Mouse (Mus musculus) heart, embryonic 10.5 days (tissue): ENCODE results near the gene Eml1. TPM values are rescaled to one million over a fixed set of nuclear protein-coding genes. Genes with fewer than 3 reads are reported as not detected.

Experiments
- DNase-seq: peaks from one replicate; pipeline ENCODE4 v3.0.0-alpha.2; 2017; ENCODE audit warnings: low spot score
- H3K27ac ChIP-seq: fragments of 300-500 bp; sonication (generic); 2 replicates; pipeline ENCODE4 v1.5.1; 2016; ENCODE audit warnings: mild to moderate bottlenecking
- H3K27me3 ChIP-seq: fragments of 300-500 bp; sonication (generic); 2 replicates; pipeline ENCODE4 v1.6.1; 2016; ENCODE audit warnings: mild to moderate bottlenecking; ENCODE audit not compliant: poor library complexity, insufficient read depth, severe bottlenecking
- H3K36me3 ChIP-seq: fragments of 300-500 bp; sonication (generic); 2 replicates; pipeline ENCODE4 v1.6.1; 2016; ENCODE audit warnings: mild to moderate bottlenecking, moderate library complexity
- H3K4me1 ChIP-seq: fragments of 300-500 bp; sonication (generic); 2 replicates; pipeline ENCODE4 v1.6.1; 2016; ENCODE audit warnings: mild to moderate bottlenecking
- H3K4me3 ChIP-seq: fragments of 300-500 bp; sonication (generic); 2 replicates; pipeline ENCODE4 v1.5.1; 2016; ENCODE audit warnings: mild to moderate bottlenecking, moderate library complexity
- H3K9me3 ChIP-seq: fragments of 300-500 bp; sonication (generic); 2 replicates; pipeline ENCODE4 v1.6.1; 2016; ENCODE audit warnings: mild to moderate bottlenecking, moderate library complexity
- WGBS: fragments of 180-500 bp; shearing (Covaris S2); methylation state at CpG from one replicate; pipeline ENCODE4 v1.1.7; 2016; 5-methylcytosine and 5-hydroxymethylcytosine counted together
- polyA plus RNA-seq: library from polyadenylated mRNA; unstranded; fragments of >200 nt; fragmentation: Nextera tagmentation; extraction: Ambion mirVana; gene quantifications from 2 replicates; pipeline ENCODE4 v1.2.1, GENCODE M21; 2016

The Eml1 gene
- polyA plus RNA-seq, 1 experiment from 2014 or later: 47.0 TPM

DNA sequence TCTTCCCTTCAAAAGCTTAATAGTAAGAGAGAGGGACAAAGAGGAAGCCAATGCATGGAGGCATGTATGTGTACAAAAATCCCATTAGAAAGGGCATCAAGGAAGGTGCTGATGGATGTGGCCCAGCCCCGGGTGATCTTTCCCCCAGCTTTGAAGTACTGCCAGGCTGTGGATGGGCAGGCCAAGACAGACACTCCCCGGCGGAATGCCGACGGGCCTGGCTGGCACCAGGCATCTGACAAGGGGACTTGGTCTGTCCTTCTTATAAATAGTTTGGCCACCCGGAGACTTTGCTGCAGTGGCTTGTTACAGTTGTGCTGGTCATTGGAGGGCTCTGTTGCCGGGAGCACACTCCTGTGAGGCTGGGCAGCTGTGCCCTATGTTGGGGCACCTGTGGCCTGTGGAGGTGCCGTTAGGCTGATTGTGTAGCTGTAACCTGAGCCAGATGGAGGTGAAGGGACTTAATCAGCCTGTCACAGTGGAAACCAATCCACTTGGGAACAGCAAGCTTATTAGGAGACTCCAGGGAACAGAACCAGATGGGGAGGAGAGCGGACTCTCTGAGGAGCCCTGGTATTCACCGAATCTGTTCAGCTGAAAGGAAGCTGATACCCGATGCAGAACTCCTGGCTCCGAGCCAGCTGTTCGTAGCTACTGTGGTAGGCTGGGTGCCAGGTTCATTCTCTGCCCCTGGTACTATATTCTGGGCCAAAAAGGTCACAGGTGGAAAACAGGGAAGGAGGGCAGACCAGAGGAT, 15.9 kb downstream of the Eml1 start:
- 61% methylated on average over 13 of the region's 13 CpGs for WGBS
- no peaks in the 10 kb centered on the region for H3K27me3 ChIP-seq
- H3K36me3 ChIP-seq: no peaks in the 10 kb centered on the region
- no peak overlapping the region for H3K4me3 ChIP-seq
- no peak overlapping the region for H3K27ac ChIP-seq
- H3K9me3 ChIP-seq: no peaks in the 10 kb centered on the region
- no peak for DNase-seq
- peaks cover 18% of the 10 kb centered on the region for H3K4me1 ChIP-seq

DNA sequence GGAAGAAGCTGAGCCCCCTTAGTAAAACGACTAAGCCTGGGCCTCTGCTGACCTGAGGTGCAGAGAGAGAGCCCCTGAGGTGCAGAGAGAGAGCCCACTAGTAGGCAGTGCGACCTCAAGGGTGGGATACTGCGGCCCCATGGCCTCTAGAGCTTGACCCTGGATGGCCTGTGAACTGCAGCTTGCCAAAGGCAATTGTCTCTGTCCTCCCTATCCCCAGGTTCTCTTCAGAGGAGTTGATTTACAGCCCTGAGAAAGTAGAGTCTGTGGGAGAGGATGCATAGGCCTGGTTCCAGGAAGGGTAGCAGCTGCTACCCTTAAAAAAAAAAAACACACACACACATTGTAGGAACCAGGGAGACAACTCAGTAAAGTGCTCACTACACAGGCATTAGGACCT, 19.0 kb downstream of the Eml1 start:
- no peak for DNase-seq
- WGBS: 54% methylated on average over 3 of the region's 3 CpGs

GRCm38 (mm10) chr12:108392254-108393044, 21.7 kb downstream of the Eml1 start:
- H3K36me3 ChIP-seq: no peaks in the 10 kb centered on the region
- DNase-seq: no peak
- 70% methylated on average over 12 of the region's 12 CpGs for WGBS
- H3K27ac ChIP-seq: peak overlapping the region; percentile 62; the same call in 1 of the 2 replicates
- no peaks in the 10 kb centered on the region for H3K9me3 ChIP-seq
- no peaks in the 10 kb centered on the region; the same call in 1 of the 2 replicates for H3K27me3 ChIP-seq
- H3K4me1 ChIP-seq: peaks cover 19% of the 10 kb centered on the region
- H3K4me3 ChIP-seq: no peak overlapping the region

More for the DNA sequence above, 19.0 kb downstream of the Eml1 start:
- H3K27me3 ChIP-seq: no peaks in the 10 kb centered on the region
- no peaks in the 10 kb centered on the region for H3K9me3 ChIP-seq
- peaks cover 34% of the 10 kb centered on the region for H3K4me1 ChIP-seq
- H3K27ac ChIP-seq: no peak overlapping the region
- H3K36me3 ChIP-seq: no peaks in the 10 kb centered on the region
- no peak overlapping the region for H3K4me3 ChIP-seq

- H3K4me1 ChIP-seq: peaks cover 18% of the 10 kb centered on the region
- peak overlapping the region; percentile 62; the same call in 1 of the 2 replicates for H3K27ac ChIP-seq
- H3K27me3 ChIP-seq: no peaks in the 10 kb centered on the region; the same call in 1 of the 2 replicates
- DNase-seq: no peak
- no peak overlapping the region for H3K4me3 ChIP-seq
- H3K9me3 ChIP-seq: no peaks in the 10 kb centered on the region
- no peaks in the 10 kb centered on the region for H3K36me3 ChIP-seq
- 78% methylated on average over 4 of the region's 4 CpGs for WGBS
Observed at GRCm38 (mm10) chr12:108393082-108393481, 22.3 kb downstream of the Eml1 start.

DNA sequence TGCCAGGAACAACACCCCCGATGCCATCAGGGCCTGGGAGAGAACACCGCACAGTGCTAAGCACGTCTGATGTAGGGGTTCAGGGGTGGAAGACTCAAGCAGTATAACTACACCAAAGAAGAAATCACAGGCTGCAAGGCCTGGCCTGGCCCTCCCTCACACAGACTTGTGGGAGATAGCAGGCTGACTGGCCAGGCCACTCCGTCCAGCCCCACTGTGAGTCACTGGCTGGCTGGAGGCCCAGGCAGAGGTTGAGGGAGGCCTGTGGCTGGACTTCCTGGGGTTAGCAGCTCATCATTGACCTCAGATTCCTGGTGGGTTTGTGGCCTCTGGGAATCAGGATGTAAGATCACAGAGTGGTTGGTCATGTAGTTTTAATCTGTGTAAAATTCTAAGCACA, 22.9 kb downstream of the Eml1 start:
- Histone ChIP-seq H3K4me3 (no peak overlapping the region), H3K27ac (peak overlapping the region; percentile 62; the same call in 1 of the 2 replicates), H3K36me3 (no peaks in the 10 kb centered on the region), H3K4me1 (peaks cover 16% of the 10 kb centered on the region), H3K9me3 (no peaks in the 10 kb centered on the region), H3K27me3 (no peaks in the 10 kb centered on the region; the same call in 1 of the 2 replicates)
- peak; percentile 83 for DNase-seq
- 68% methylated on average over 4 of the region's 4 CpGs for WGBS

GRCm38 (mm10) chr12:108394534-108395284, 24.0 kb downstream of the Eml1 start:
- H3K27me3 ChIP-seq: no peaks in the 10 kb centered on the region; the same call in 1 of the 2 replicates
- no peaks in the 10 kb centered on the region for H3K9me3 ChIP-seq
- peaks cover 16% of the 10 kb centered on the region for H3K4me1 ChIP-seq
- no peak for DNase-seq
- no peak overlapping the region for H3K27ac ChIP-seq
- H3K36me3 ChIP-seq: no peaks in the 10 kb centered on the region
- WGBS: 90% methylated on average over 17 of the region's 17 CpGs
- no peak overlapping the region for H3K4me3 ChIP-seq

DNA sequence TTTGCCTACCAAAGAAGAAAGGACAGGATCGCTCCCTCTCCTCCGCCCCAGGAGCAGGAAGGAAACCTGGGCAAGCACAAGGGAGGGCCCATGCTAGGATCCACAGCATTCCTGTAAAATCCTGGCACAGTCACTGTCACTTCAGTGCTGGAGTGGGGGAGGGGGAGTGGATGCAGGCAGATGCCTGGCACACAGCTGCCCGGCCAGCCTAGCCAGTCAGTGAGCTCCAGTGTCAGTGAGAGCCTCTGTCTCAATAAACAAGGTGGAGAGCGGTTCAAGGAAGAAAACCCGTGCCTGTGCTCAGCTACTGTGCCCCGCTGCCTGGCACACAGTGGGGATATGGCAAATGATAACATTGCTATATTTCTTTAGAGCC, 24.5 kb downstream of the Eml1 start:
- Histone ChIP-seq H3K4me1 (peaks cover 16% of the 10 kb centered on the region), H3K36me3 (no peaks in the 10 kb centered on the region), H3K4me3 (no peak overlapping the region), H3K27ac (peak overlapping the region; percentile 24; the same call in 1 of the 2 replicates), H3K27me3 (no peaks in the 10 kb centered on the region; the same call in 1 of the 2 replicates), H3K9me3 (no peaks in the 10 kb centered on the region)
- 77% methylated on average over 6 of the region's 6 CpGs for WGBS
- no peak for DNase-seq

GRCm38 (mm10) chr12:108396081-108396947, 25.6 kb downstream of the Eml1 start:
- H3K27ac ChIP-seq: no peak overlapping the region
- 74% methylated on average over 11 of the region's 11 CpGs for WGBS
- no peak for DNase-seq
- peaks cover 22% of the 10 kb centered on the region for H3K4me1 ChIP-seq
- H3K36me3 ChIP-seq: no peaks in the 10 kb centered on the region
- no peak overlapping the region for H3K4me3 ChIP-seq
- no peaks in the 10 kb centered on the region; the same call in 1 of the 2 replicates for H3K27me3 ChIP-seq
- no peaks in the 10 kb centered on the region for H3K9me3 ChIP-seq

DNA sequence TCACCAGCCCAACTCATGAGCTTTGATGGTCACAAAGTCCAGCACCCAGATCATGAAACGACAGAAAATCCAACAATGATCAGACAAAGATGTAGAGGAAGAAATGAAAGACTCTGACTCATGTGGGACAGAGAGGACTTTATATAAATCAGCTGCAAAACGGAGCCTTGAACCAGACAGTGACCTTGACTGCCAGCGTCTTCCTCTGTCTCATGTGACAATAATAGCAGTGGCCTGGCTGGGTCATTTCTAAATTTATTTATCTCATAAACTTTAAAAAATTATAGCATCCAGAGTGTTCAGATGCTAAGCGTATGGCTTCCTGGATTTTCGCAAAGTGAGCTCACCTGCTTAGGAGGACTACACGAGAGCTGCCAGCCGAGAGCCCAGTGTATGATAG, 27.9 kb downstream of the Eml1 start:
- Histone ChIP-seq H3K27ac (no peak overlapping the region), H3K27me3 (no peaks in the 10 kb centered on the region; the same call in 1 of the 2 replicates), H3K36me3 (no peaks in the 10 kb centered on the region), H3K4me3 (no peak overlapping the region), H3K9me3 (no peaks in the 10 kb centered on the region), H3K4me1 (peaks cover 12% of the 10 kb centered on the region)
- DNase-seq: no peak
- 82% methylated on average over 7 of the region's 7 CpGs for WGBS

DNA sequence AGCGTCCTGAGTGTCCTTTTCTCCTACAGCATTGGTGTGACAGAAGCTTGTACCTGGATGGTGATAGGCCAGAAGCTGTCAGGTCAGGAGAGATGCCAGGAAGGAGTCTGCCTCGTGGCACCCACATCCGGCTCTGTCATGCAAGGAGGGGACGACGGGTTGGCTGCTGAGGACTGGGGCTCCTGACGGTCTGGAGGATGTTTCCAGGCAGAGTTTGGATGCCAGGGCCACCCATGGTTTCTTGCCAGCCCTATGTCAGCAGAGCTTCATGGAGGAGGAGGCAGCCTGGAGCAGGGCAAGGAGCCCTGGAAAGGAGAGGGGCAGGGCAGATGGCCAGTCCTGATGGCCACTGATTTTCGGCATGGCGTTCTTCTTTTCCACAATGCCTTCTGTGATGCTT, 28.4 kb downstream of the Eml1 start:
- H3K27ac ChIP-seq: no peak overlapping the region
- WGBS: 85% methylated on average over 8 of the region's 8 CpGs
- H3K4me1 ChIP-seq: peaks cover 10% of the 10 kb centered on the region
- no peaks in the 10 kb centered on the region for H3K9me3 ChIP-seq
- H3K27me3 ChIP-seq: no peaks in the 10 kb centered on the region; the same call in 1 of the 2 replicates
- no peak overlapping the region for H3K4me3 ChIP-seq
- DNase-seq: no peak
- H3K36me3 ChIP-seq: no peaks in the 10 kb centered on the region

DNA sequence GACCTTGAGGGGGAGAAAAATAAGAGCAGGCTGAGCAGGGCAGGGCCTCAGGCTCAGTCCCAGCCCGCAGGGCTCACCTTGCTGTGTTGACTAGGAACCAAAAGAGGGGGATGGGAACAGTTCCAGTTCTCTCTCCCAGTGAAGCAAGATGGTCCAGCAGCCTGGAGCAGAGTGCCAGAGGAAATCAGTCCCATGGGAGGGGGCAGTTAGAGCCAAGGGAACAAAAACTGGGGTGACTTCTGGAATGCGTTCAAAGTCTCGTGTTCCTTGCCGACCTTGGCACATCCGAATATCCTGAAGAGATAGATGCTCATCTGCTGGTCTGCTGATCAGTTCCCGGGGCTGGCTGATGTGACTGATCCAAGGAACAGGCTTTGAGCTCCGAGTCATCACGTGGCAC, 30.2 kb downstream of the Eml1 start:
- no peak for DNase-seq
- Histone ChIP-seq H3K27me3 (no peaks in the 10 kb centered on the region; the same call in 1 of the 2 replicates), H3K4me1 (peaks cover 14% of the 10 kb centered on the region), H3K36me3 (no peaks in the 10 kb centered on the region), H3K27ac (no peak overlapping the region), H3K4me3 (no peak overlapping the region), H3K9me3 (no peaks in the 10 kb centered on the region)
- WGBS: 52% methylated on average over 8 of the region's 8 CpGs

DNA sequence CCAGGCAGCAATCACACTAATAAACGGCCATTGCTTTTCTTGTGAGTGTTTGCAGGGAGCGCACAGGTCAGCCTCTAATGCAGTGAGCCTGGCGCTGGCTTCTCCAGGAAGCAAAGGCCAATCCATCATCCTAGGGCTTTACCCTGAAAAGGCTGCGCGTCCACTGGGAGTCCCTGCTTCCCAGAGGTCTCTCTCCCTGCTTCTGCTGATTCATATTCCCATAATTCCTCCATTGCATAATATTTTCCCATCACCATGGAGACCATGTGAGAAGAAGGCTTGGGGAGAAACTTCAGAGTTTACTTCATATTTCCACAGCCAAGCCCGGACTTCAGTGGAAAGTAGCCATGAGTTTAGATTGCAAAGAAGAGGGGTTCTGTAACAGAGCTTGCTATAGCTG, 33.2 kb downstream of the Eml1 start:
- H3K27ac ChIP-seq: no peak overlapping the region
- 70% methylated on average over 6 of the region's 6 CpGs for WGBS
- no peaks in the 10 kb centered on the region for H3K36me3 ChIP-seq
- peaks cover 21% of the 10 kb centered on the region for H3K4me1 ChIP-seq
- H3K27me3 ChIP-seq: no peaks in the 10 kb centered on the region
- no peak overlapping the region for H3K4me3 ChIP-seq
- H3K9me3 ChIP-seq: no peaks in the 10 kb centered on the region
- DNase-seq: no peak
